Mouse (Mus musculus): ENCODE results near the gene Grik4. TPM values are rescaled to one million over a fixed set of nuclear protein-coding genes. Genes with fewer than 3 reads are reported as not detected.
"Not testable (repeated sequence)": the region's sequence is repeated elsewhere in the genome, so short reads cannot be mapped to it uniquely, and the experiment has no call there.

The Grik4 gene
- polyA plus RNA-seq, 1 experiment from 2014 or later: 13.2 TPM

DNA sequence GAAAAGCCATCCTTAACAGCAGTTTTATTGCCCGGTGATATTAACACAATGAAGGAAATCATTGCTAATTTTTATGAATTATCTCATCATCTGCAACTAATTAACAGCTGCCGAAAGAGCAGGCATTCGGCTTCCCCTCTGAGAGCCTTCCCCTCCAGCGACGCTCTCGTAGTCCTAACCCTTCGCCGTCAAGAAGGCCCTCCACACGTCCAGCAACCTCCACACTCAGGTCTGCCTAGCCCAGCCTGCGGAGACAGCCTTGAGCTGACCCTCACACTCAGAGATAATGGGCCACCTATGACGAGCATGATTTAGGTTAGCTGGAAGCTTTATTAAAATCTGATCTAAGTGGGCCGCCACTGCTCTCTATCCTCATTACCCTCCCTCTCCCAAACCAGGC, 152.5 kb downstream of the Grik4 start:
- Histone ChIP-seq H3K4me1 (replicated peaks) (peaks cover 24% of the 10 kb centered on the region), H3K9me3 (no peaks in the 10 kb centered on the region), H3K9ac (no peak overlapping the region), H3K27ac (replicated peaks) (0 out of 2 replicates have a peak overlapping the region, but pooled peaks have one; percentile 53), H3K27me3 (no peaks in the 10 kb centered on the region), H3K4me3 (no peak overlapping the region), H3K4me2 (no peak overlapping the region), H3K36me3 (no peaks in the 10 kb centered on the region)
- WGBS: 61% methylated on average over 12 of the region's 12 CpGs
- peak; percentile 28; the same call in 1 of the 2 replicates for ATAC-seq (ENCODE audit: low FRiP score, low read depth)

DNA sequence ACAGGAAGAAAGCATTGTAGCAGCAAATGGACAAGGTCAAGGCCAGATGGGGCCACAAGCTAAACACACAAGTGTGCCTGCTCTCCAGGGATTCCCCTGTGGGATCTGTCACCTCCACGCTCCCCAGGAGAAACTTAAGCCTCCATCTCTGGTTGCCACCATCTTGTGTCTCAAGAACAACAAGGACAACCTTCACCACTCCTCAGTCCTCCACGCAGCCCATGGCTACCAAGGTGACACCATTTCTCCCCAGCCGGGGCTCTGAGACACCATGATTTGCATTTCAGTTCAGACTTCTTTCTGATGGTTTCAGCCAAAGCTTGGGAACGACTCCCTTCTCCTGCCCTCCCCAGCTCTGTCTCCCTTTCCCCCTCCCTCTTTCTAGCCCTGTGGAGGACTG, 152.9 kb downstream of the Grik4 start:
- no peak overlapping the region for H3K9ac ChIP-seq
- H3K4me3 ChIP-seq: no peak overlapping the region
- H3K36me3 ChIP-seq: no peaks in the 10 kb centered on the region
- peak; percentile 36; the same call in 1 of the 2 replicates for ATAC-seq (ENCODE audit: low FRiP score, low read depth)
- H3K9me3 ChIP-seq: no peaks in the 10 kb centered on the region
- 66% methylated on average over 4 of the region's 4 CpGs for WGBS
- no peaks in the 10 kb centered on the region for H3K27me3 ChIP-seq
- H3K4me2 ChIP-seq: no peak overlapping the region
- no peak overlapping the region for H3K27ac ChIP-seq (replicated peaks)
- H3K4me1 ChIP-seq (replicated peaks): peaks cover 24% of the 10 kb centered on the region

DNA sequence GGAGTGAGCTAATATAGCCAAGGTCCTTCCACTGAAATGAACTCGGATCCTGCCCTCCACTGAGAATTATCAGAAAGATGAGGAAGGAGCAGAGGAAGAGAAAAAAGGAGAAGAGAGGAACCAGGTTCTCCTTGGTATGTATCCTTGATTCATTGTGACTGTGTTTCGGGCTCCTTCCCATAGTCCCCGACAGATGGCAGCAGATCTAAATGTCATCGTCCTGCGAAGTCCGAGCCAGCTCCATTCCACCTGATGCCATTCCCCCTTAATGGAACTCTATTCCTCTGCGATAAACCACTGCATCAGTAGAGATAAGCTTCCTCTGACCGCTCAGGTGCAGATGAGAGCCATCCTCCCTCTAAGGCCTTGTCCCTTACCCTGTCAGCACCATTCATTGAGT, 155.8 kb downstream of the Grik4 start:
- ATAC-seq (ENCODE audit: low FRiP score, low read depth): 0 out of 2 replicates have a peak, but pooled peaks have one; percentile 12
- Histone ChIP-seq H3K9ac (no peak overlapping the region), H3K27ac (replicated peaks) (no peak overlapping the region), H3K27me3 (no peaks in the 10 kb centered on the region), H3K36me3 (no peaks in the 10 kb centered on the region), H3K4me3 (no peak overlapping the region), H3K9me3 (no peaks in the 10 kb centered on the region), H3K4me2 (no peak overlapping the region), H3K4me1 (replicated peaks) (peaks cover 27% of the 10 kb centered on the region)
- 24% methylated on average over 8 of the region's 8 CpGs for WGBS

GRCm38 (mm10) chr9:42786882-42787281, 157.4 kb downstream of the Grik4 start:
- Histone ChIP-seq H3K9me3 (no peaks in the 10 kb centered on the region), H3K27me3 (no peaks in the 10 kb centered on the region), H3K9ac (no peak overlapping the region), H3K4me3 (no peak overlapping the region), H3K27ac (replicated peaks) (no peak overlapping the region), H3K4me2 (no peak overlapping the region), H3K36me3 (no peaks in the 10 kb centered on the region), H3K4me1 (replicated peaks) (peaks cover 18% of the 10 kb centered on the region)
- ATAC-seq (ENCODE audit: low FRiP score, low read depth): no peak
- 77% methylated on average over 5 of the region's 5 CpGs for WGBS

GRCm38 (mm10) chr9:42786286-42786685, 158.0 kb downstream of the Grik4 start:
- Histone ChIP-seq H3K4me2 (no peak overlapping the region), H3K9me3 (no peaks in the 10 kb centered on the region), H3K36me3 (no peaks in the 10 kb centered on the region), H3K27me3 (no peaks in the 10 kb centered on the region), H3K4me3 (no peak overlapping the region), H3K4me1 (replicated peaks) (peaks cover 14% of the 10 kb centered on the region), H3K27ac (replicated peaks) (no peak overlapping the region), H3K9ac (no peak overlapping the region)
- 57% methylated on average over 2 of the region's 2 CpGs for WGBS
- no peak for ATAC-seq (ENCODE audit: low FRiP score, low read depth)

- no peaks in the 10 kb centered on the region for H3K27me3 ChIP-seq
- no peak overlapping the region for H3K4me2 ChIP-seq
- ATAC-seq (ENCODE audit: low FRiP score, low read depth): peak; percentile 66; the same call in 1 of the 2 replicates
- peaks cover 11% of the 10 kb centered on the region for H3K4me1 ChIP-seq (replicated peaks)
- no peaks in the 10 kb centered on the region for H3K36me3 ChIP-seq
- 0 out of 2 replicates have a peak overlapping the region, but pooled peaks have one; percentile 17 for H3K27ac ChIP-seq (replicated peaks)
- no peaks in the 10 kb centered on the region for H3K9me3 ChIP-seq
- no peak overlapping the region for H3K9ac ChIP-seq
- H3K4me3 ChIP-seq: no peak overlapping the region
- 47% methylated on average over 10 of the region's 10 CpGs for WGBS
These were observed 159.0 kb downstream of the Grik4 start for GRCm38 (mm10) chr9:42785173-42785830.

GRCm38 (mm10) chr9:42783248-42783903, 160.9 kb downstream of the Grik4 start:
- H3K27ac ChIP-seq (replicated peaks): no peak overlapping the region
- H3K36me3 ChIP-seq: no peaks in the 10 kb centered on the region
- no peak overlapping the region for H3K4me3 ChIP-seq
- no peak for ATAC-seq (ENCODE audit: low FRiP score, low read depth)
- H3K4me1 ChIP-seq (replicated peaks): peaks cover 11% of the 10 kb centered on the region
- 60% methylated on average over 8 of the region's 8 CpGs for WGBS
- no peak overlapping the region for H3K4me2 ChIP-seq
- H3K9ac ChIP-seq: no peak overlapping the region
- no peaks in the 10 kb centered on the region for H3K9me3 ChIP-seq
- H3K27me3 ChIP-seq: no peaks in the 10 kb centered on the region

DNA sequence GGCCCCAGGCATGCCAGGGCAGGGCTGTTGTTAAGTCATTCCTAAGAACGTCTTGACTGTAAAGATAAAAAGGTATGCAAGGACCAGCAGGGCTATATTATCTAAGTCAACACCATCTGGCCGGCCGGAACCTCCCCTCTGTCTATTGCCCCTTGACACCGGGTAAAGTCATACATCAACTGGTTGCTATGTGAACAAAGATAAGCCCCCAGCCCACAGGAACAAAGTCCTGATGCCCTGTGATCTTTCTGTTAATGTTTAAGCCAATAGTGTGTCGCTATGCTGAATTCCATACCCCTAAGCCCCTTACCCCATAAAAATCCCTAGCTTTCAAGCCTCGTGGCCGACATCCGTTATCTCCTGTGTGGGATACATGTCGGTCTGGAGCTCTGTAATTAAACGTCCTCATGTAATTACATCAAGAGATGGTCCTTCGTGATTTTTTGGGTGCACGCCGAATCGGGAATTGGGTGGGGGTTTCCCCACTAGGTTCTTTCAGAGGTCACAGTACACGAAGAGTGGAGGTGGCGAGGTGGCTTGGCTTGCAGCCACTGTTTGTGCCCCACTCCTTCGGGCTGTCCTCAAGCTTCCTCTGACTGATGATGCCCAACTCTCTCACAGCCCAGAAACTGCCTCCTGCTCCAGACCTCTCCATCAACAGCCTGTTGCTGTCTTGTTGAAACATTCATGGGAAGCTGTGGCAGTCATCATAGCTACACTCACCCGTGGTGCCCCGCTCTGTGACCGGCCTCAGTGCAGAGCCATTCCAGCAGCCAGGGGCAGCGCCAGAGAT, 165.6 kb downstream of the Grik4 start:
- not testable (repeated sequence) for H3K9me3 ChIP-seq; H3K9ac ChIP-seq; H3K27me3 ChIP-seq; H3K27ac ChIP-seq (replicated peaks); H3K4me2 ChIP-seq; H3K4me3 ChIP-seq; H3K4me1 ChIP-seq (replicated peaks); ATAC-seq (ENCODE audit: low FRiP score, low read depth); H3K36me3 ChIP-seq
- 56% methylated on average over 21 of the region's 21 CpGs for WGBS

- no peak overlapping the region for H3K9ac ChIP-seq
- H3K36me3 ChIP-seq: no peaks in the 10 kb centered on the region
- no peak overlapping the region for H3K4me2 ChIP-seq
- 77% methylated on average over 8 of the region's 8 CpGs for WGBS
- no peaks in the 10 kb centered on the region for H3K4me1 ChIP-seq (replicated peaks)
- no peaks in the 10 kb centered on the region for H3K9me3 ChIP-seq
- H3K27me3 ChIP-seq: 0 out of 2 replicates have a peak, but pooled peaks cover 2% of the 10 kb centered on the region
- 0 out of 2 replicates have a peak, but pooled peaks have one; percentile 32 for ATAC-seq (ENCODE audit: low FRiP score, low read depth)
- no peak overlapping the region for H3K27ac ChIP-seq (replicated peaks)
- no peak overlapping the region for H3K4me3 ChIP-seq
These were observed 166.4 kb downstream of the Grik4 start for GRCm38 (mm10) chr9:42777913-42778312.

- Histone ChIP-seq H3K9me3 (no peaks in the 10 kb centered on the region), H3K36me3 (no peaks in the 10 kb centered on the region), H3K4me3 (no peak overlapping the region), H3K4me1 (replicated peaks) (no peaks in the 10 kb centered on the region), H3K27me3 (0 out of 2 replicates have a peak, but pooled peaks cover 2% of the 10 kb centered on the region), H3K4me2 (no peak overlapping the region), H3K9ac (no peak overlapping the region), H3K27ac (replicated peaks) (no peak overlapping the region)
- ATAC-seq (ENCODE audit: low FRiP score, low read depth): no peak
- WGBS: 76% methylated on average over 9 of the region's 9 CpGs
These were observed 167.5 kb downstream of the Grik4 start for GRCm38 (mm10) chr9:42776804-42777203.

DNA sequence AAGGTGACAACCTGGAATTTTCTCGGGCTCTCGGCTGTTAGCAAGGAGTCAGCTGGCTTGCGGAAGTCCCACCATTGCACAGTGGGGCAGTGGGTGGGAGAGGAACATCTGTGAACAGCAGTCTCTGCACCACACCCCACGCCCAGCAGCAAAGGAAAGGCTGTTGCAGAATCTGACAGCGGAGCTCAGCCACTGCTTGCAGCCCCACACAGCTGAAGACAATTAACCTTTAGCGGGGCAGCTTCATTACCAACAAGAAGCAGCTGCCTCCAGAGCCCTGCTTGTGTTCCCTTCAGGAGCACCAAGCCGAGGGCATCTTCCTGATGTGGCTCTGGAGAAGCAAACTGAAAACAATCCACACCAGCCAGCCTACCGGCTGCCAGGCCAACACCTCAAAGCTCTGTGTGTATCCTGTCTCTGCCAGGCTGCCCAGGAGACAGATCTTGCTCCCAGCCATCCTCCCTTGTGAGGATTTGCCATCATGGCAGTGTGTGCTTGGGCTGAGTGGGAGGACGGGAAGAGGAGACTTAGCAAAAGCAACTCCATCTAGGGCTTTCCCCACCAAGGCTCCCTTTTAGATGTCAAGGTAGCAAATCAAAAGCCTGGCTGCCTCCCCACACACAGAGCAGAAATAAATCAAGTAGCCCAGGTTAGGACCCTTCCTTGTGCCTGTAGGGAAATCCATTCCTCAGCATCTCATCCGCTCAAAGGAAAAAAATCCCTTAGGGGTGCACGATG, 179.3 kb downstream of the Grik4 start:
- no peaks in the 10 kb centered on the region for H3K36me3 ChIP-seq
- peaks cover 33% of the 10 kb centered on the region for H3K4me1 ChIP-seq (replicated peaks)
- no peak overlapping the region for H3K9ac ChIP-seq
- 0 out of 2 replicates have a peak overlapping the region, but pooled peaks have one; percentile 18 for H3K27ac ChIP-seq (replicated peaks)
- no peak overlapping the region for H3K4me2 ChIP-seq
- 35% methylated on average over 11 of the region's 11 CpGs for WGBS
- no peak overlapping the region for H3K4me3 ChIP-seq
- no peak for ATAC-seq (ENCODE audit: low FRiP score, low read depth)
- H3K27me3 ChIP-seq: no peaks in the 10 kb centered on the region
- H3K9me3 ChIP-seq: no peaks in the 10 kb centered on the region
